Mouse (Mus musculus): ENCODE results near the gene Lmtk3. TPM values are rescaled to one million over a fixed set of nuclear protein-coding genes. Genes with fewer than 3 reads are reported as not detected.
A peak's percentile ranks its signal among the peaks of the same experiment; 100 is the strongest.

The Lmtk3 gene
- polyA plus RNA-seq, 1 experiment from 2014 or later: 2.1 TPM

DNA sequence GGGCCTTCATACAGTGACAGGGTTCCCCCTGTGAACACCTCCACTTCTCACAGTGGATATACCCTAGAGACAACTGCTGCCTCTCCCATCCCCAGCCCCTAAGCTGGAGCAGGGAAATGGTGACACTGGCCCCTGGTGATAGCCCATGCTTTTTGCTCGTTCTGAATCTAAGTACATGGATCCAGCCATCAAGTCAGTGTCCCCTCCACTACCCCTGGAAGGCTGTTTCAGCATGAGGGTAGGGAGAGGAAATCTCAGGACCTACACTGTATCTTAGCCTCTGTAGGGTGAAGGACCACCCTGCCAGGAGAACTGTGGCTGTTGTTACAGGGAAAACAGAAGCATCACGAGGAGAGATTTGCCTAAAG, 32.4 kb downstream of the Lmtk3 start:
- WGBS: 48% methylated on average over 2 of the region's 2 CpGs
- DNase-seq (ENCODE audit: low spot score): no peak
- peak overlapping the region; percentile 100 for H3K27ac ChIP-seq (replicated peaks)
- H3K9me3 ChIP-seq: no peaks in the 10 kb centered on the region
- H3K36me3 ChIP-seq (replicated peaks): peaks cover 23% of the 10 kb centered on the region
- peaks cover 29% of the 10 kb centered on the region for H3K27me3 ChIP-seq (replicated peaks; ENCODE audit: low read depth, poor library complexity, severe bottlenecking)
- H3K4me3 ChIP-seq: peak overlapping the region; percentile 98; the same call in 1 of the 2 replicates
- peaks cover 43% of the 10 kb centered on the region for H3K4me1 ChIP-seq

DNA sequence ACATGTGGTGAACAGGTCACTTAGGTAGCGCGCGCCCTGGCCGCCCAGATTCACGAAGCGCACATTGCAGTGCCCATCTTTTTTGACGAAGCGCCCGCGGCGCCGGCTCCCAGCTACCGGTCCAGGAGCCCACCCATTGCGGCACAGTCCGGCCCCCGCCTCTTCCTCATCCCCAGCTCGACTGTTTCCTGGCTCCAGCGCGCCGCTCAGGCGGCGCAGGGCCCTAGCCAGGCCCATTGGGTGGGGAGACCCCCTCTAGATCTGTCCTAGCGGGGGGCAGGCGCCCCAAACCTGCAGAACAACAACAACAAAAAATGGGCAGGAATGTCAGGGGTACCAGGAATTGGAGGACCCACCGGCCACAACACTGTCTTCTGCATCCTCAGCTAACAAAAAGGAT, 36.3 kb downstream of the Lmtk3 start:
- DNase-seq (ENCODE audit: low spot score): no peak
- Histone ChIP-seq H3K27ac (replicated peaks) (no peak overlapping the region), H3K36me3 (replicated peaks) (peaks cover 39% of the 10 kb centered on the region), H3K4me3 (peak overlapping the region; percentile 46), H3K9me3 (no peaks in the 10 kb centered on the region), H3K4me1 (peaks cover 23% of the 10 kb centered on the region), H3K27me3 (replicated peaks; ENCODE audit: low read depth, poor library complexity, severe bottlenecking) (peaks cover 29% of the 10 kb centered on the region)
- 9% methylated on average over 25 of the region's 25 CpGs for WGBS

DNA sequence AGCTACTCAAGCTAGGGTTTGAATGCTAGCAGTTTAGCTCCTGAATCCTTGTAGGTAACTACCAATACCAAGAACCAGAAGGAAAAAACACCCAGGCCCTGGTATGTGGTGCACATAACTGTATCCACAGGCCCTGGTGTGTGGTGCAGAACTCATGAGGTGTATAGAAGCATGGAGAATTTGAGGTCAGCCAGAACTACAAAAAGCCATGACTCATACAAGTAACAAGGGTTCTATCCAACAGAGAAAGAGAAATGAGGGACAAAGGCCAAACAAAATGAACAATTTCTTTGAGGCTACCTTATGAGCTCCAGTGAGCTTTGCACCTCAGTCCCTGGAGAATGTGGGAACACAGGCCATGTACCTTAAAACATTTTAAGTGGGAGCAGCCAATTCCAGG, 37.4 kb downstream of the Lmtk3 start:
- H3K9me3 ChIP-seq: no peaks in the 10 kb centered on the region
- H3K27ac ChIP-seq (replicated peaks): no peak overlapping the region
- H3K27me3 ChIP-seq (replicated peaks; ENCODE audit: low read depth, poor library complexity, severe bottlenecking): peaks cover 29% of the 10 kb centered on the region
- peaks cover 13% of the 10 kb centered on the region for H3K4me1 ChIP-seq
- H3K4me3 ChIP-seq: no peak overlapping the region
- DNase-seq (ENCODE audit: low spot score): no peak
- H3K36me3 ChIP-seq (replicated peaks): peaks cover 49% of the 10 kb centered on the region

DNA sequence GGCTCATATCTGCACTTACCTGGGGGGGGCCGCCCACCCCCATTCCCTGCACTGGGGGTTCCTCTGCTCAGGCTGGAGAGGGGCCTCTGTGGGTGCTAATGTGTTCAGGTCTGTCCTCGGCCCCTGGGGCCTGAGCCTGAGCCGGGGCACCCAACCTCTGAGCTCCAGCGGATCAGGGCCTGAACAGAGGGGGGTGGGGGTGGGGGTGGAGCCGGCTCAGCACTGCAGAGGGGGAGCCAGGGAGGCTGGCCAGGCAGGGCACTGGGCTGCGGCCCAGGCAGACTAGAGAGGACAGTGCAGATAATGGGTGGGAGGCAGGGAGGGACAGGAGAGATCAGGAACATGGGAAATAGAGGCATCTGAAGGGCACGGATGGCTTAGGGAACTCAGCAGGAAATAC, 41.1 kb downstream of the Lmtk3 start, which contains the start of gene Kcnj14:
Gene Kcnj14, minus strand, starts transcription at position 185 of the 400 bp plus-strand sequence.
- Histone ChIP-seq H3K9me3 (no peaks in the 10 kb centered on the region), H3K4me1 (peaks cover 11% of the 10 kb centered on the region), H3K4me3 (no peak within 1 kb of the TSS), H3K36me3 (replicated peaks) (peaks cover 86% of the 10 kb centered on the region), H3K27ac (replicated peaks) (no peak within 1 kb of the TSS), H3K27me3 (replicated peaks; ENCODE audit: low read depth, poor library complexity, severe bottlenecking) (peaks cover 14% of the 10 kb centered on the region)
- no peak for DNase-seq (ENCODE audit: low spot score)
- WGBS: 73% methylated on average over 7 of the region's 7 CpGs

DNA sequence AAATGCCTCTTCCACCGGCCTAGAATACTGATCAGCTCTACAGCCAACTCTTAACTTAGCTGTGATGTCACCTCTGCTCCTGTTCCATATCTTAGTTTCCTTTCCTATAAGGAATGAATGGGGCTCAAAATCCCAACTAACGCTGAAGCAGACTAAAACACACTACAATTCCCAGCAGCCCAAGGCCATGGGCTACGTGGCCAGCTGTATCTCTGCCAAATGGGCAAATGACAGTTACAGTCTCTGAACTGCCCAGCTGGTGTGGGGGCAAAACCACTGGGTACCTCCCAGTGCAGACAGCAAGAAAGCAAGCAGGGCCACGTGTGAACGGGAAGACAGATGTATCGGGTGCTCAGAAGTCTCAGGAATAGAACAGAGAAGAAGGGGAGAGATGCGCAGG, 43.1 kb downstream of the Lmtk3 start:
- no peak overlapping the region for H3K4me3 ChIP-seq
- H3K4me1 ChIP-seq: peaks cover 18% of the 10 kb centered on the region
- H3K9me3 ChIP-seq: no peaks in the 10 kb centered on the region
- peaks cover 83% of the 10 kb centered on the region for H3K36me3 ChIP-seq (replicated peaks)
- no peak overlapping the region for H3K27ac ChIP-seq (replicated peaks)
- H3K27me3 ChIP-seq (replicated peaks; ENCODE audit: low read depth, poor library complexity, severe bottlenecking): peaks cover 7% of the 10 kb centered on the region
- 91% methylated on average over 7 of the region's 7 CpGs for WGBS
- no peak for DNase-seq (ENCODE audit: low spot score)

DNA sequence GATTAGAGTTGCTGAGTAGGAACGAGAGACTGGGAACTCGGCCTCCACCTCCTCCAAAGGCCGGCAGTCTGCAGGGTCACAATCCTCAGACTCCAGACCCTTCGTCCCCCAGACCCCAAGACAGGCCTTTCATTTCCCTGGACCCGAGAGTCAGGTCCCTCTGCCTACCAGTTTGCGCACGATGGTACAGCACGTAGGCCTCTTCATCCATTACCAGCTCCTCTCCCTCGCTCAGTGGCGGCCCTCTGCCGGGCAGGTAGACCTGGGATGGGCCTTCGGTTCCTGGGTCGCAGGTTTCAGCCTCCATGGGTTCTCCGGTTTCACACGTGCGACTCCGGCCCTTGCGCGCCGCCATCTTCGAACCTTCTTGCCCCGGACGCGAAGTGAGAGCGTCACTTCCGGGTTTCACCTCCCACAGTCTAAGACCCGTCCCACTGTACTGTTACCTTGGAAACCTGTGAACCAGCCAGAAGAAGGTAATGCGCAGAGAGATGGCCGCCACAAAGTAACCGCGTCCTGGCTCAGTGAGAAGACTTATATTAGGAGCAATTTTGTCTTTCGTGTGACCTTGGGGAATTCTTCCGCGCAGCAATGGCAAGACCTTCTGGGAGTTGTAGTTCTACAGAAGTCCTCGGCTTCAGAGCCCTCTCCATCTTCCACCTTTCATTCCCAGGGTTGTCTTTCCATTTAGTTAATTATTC, 47.0 kb downstream of the Lmtk3 start, which contains the start of gene Grwd1:
Gene Grwd1, minus strand, starts transcription at position 518 of the 701 bp plus-strand sequence.
- H3K9me3 ChIP-seq: no peaks in the 10 kb centered on the region
- peak within 1 kb of the TSS; percentile 98 for H3K4me3 ChIP-seq
- DNase-seq (ENCODE audit: low spot score): peak; percentile 91
- H3K27me3 ChIP-seq (replicated peaks; ENCODE audit: low read depth, poor library complexity, severe bottlenecking): peaks cover 47% of the 10 kb centered on the region
- WGBS: under 1% methylated on average over 35 of the region's 35 CpGs
- peak within 1 kb of the TSS; percentile 85 for H3K27ac ChIP-seq (replicated peaks)
- H3K4me1 ChIP-seq: peaks cover 38% of the 10 kb centered on the region
- H3K36me3 ChIP-seq (replicated peaks): peaks cover 45% of the 10 kb centered on the region

DNA sequence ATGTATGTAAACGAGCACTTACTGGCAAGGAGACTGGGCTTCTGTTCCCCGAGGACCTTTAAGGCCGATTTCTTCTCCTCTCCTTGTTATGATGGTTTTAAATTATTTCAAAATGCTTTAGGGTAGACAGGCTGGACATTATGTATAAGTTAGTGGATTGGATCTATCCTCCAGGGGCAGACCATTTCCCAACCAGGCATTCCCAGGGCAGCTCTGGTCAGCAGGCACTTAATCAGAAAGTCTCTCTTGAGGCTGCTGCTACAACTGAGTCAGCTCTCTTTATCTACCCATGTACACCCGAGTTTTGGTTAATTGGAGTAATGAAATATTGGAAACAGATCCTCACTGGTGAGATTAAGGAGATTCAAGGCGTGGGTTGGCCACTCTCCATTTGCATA, 47.6 kb downstream of the Lmtk3 start:
- 24% methylated on average over 5 of the region's 5 CpGs for WGBS
- Histone ChIP-seq H3K36me3 (replicated peaks) (peaks cover 39% of the 10 kb centered on the region), H3K27ac (replicated peaks) (peak overlapping the region; percentile 85), H3K4me1 (peaks cover 38% of the 10 kb centered on the region), H3K9me3 (no peaks in the 10 kb centered on the region), H3K27me3 (replicated peaks; ENCODE audit: low read depth, poor library complexity, severe bottlenecking) (peaks cover 52% of the 10 kb centered on the region), H3K4me3 (peak overlapping the region; percentile 98)
- DNase-seq (ENCODE audit: low spot score): no peak

DNA sequence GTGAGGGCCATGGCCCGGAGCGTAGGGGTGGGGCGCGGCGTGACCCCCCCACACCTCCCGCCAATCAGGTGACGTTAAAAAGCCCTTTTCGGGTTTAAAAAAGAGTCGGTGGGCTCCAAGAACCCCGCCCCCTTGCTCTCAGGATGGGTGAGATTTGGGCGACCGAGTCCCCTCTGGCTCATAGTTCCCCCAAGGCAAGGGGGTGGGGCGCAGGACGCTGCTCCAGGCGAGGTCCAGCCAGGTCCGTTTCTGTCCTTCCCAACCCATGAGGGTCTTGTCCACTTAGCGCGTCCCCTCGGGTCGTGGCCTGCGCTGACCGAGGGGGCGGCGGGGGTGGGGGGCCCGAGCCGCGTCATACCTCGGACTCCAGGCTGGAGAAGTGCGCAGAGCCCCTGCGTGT, 48.9 kb downstream of the Lmtk3 start:
- peaks cover 65% of the 10 kb centered on the region for H3K27me3 ChIP-seq (replicated peaks; ENCODE audit: low read depth, poor library complexity, severe bottlenecking)
- H3K36me3 ChIP-seq (replicated peaks): peaks cover 26% of the 10 kb centered on the region
- DNase-seq (ENCODE audit: low spot score): peak; percentile 23
- no peak overlapping the region for H3K27ac ChIP-seq (replicated peaks)
- peak overlapping the region; percentile 53 for H3K4me3 ChIP-seq
- peaks cover 38% of the 10 kb centered on the region for H3K4me1 ChIP-seq
- no peaks in the 10 kb centered on the region for H3K9me3 ChIP-seq
- 9% methylated on average over 30 of the region's 30 CpGs for WGBS

DNA sequence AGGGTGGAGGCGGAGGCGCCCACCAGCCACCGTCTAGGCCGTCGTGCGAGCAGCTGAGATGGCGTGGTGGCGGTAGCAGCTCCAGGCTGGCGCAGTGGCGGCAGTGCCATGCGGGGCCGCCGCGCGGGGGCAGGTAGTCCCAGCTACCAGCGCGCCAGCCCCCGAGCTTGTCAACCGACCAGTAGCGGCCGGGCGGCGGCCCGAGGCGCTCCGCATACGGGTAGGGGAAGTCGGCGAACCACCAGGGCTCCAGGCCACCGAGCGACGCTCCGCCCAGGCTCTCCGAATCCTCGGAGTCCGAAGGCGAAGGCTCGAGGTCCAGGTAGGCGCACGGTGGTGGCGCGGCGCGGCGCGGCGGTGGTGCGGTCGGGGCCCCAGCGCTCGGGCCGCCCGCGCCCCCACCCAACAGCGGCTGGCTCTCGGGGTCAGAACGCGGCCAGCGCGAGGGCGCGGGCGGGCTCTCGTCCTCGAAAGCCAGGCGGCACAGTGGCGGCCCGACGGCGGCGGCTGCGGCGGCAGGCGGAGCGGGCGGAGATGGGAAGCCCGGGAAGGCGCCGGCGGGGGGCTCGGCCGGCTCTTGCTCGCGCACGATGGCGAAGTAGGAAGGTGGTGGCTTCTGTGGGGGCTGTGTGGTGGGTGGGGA, 49.7 kb downstream of the Lmtk3 start:
- Histone ChIP-seq H3K36me3 (replicated peaks) (peaks cover 18% of the 10 kb centered on the region), H3K27ac (replicated peaks) (peak overlapping the region; percentile 30), H3K4me3 (peak overlapping the region; percentile 53), H3K27me3 (replicated peaks; ENCODE audit: low read depth, poor library complexity, severe bottlenecking) (peaks cover 71% of the 10 kb centered on the region), H3K4me1 (peaks cover 38% of the 10 kb centered on the region), H3K9me3 (no peaks in the 10 kb centered on the region)
- WGBS: 2% methylated on average over 86 of the region's 86 CpGs
- DNase-seq (ENCODE audit: low spot score): peak; percentile 52

DNA sequence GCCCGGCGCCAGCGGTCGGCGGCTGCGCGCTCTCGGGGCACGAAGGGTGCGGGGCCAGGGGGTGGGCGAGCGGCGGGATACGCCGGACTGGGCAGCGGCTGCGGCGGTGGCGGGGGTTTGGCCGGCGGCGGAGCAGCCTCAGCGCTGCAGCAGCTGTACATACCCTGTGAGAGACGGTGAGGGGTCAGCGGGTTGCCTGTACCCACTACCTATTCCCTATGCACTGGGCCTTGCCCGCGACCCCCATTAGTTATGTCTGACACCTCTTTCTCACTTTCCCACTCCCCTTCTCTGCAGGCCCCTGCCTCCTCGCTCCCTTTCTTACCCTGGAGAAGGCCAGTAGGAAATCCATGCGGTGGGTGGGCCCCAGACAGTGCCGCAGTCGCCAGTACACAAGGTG, 50.4 kb downstream of the Lmtk3 start:
- DNase-seq (ENCODE audit: low spot score): no peak
- H3K27ac ChIP-seq (replicated peaks): peak overlapping the region; percentile 30; the same call in 1 of the 2 replicates
- WGBS: 3% methylated on average over 31 of the region's 31 CpGs
- peaks cover 11% of the 10 kb centered on the region for H3K36me3 ChIP-seq (replicated peaks)
- no peaks in the 10 kb centered on the region for H3K9me3 ChIP-seq
- peak overlapping the region; percentile 53 for H3K4me3 ChIP-seq
- H3K27me3 ChIP-seq (replicated peaks; ENCODE audit: low read depth, poor library complexity, severe bottlenecking): peaks cover 71% of the 10 kb centered on the region
- H3K4me1 ChIP-seq: peaks cover 38% of the 10 kb centered on the region

DNA sequence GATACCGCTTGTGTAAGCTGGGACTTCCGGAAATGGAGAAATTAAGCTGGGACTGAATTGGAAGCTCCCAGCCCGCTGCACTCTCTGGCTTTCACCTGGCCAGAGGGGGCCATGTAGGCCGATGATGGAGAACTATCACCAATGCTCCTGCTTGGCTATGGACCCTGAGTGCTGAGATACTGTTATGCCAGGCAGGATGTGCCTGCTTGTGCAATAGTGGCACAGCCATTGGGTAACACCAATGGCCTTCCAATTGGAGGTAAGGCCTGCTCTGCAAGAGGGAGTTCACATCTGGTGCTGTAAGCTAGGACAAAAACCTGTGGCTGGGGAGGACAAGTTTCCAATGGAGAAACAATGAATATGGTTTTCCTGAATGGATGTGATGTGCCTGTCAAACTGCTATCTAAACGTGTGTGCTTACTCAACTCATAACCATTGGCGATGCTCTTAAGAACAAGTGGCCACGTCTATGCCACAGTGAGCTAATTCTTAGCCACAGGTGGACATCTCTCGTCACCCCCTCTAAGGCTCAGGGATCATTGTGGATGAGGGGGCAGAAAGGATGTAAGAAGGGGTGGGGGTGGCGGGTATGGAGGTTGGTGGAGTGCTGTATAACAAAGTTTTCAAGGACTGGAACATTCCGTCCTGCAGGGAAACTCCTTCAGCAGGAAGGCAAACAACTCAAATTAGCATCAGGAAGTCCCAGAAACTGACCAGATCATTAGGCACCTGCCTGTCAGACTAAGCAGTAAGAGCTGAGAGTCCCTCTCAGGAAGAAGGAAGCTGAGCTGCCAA, 59.6 kb downstream of the Lmtk3 start:
- Histone ChIP-seq H3K4me3 (no peak overlapping the region), H3K27ac (replicated peaks) (no peak overlapping the region), H3K36me3 (replicated peaks) (no peaks in the 10 kb centered on the region), H3K4me1 (peaks cover 3% of the 10 kb centered on the region), H3K9me3 (no peaks in the 10 kb centered on the region), H3K27me3 (replicated peaks; ENCODE audit: low read depth, poor library complexity, severe bottlenecking) (peaks cover 38% of the 10 kb centered on the region)
- WGBS: 85% methylated on average over 10 of the region's 10 CpGs
- DNase-seq (ENCODE audit: low spot score): no peak

DNA sequence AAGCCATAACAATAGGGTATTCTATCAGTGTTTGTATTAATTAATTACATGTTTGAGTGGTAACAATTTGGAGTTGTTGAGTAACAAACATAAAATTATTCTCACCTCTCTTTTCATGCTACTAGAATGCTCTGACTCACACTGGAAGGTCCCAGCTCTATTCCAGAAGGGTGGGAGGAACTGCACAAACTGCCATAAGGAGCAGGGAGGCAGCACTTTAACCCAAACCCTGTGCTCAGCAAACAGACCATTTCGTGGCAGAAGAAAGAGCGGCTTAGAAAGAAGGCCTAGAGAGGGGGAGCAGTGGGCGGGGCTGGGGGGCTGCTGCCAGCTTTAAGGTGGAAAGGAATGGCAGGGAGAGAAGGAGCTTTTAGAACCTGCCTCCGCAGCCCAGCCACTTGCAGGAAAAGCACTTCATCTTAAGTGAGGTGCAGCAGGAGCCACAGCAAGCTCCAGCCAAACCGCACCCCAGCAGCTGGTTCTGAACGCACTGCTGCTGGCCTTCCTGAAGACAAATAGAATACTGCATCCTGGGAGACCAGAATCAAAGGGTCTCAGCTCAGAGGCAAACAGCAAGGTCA, 65.0 kb downstream of the Lmtk3 start:
- H3K4me1 ChIP-seq: peaks cover 8% of the 10 kb centered on the region
- H3K27ac ChIP-seq (replicated peaks): no peak overlapping the region
- H3K27me3 ChIP-seq (replicated peaks; ENCODE audit: low read depth, poor library complexity, severe bottlenecking): peaks cover 41% of the 10 kb centered on the region
- H3K9me3 ChIP-seq: no peaks in the 10 kb centered on the region
- no peaks in the 10 kb centered on the region for H3K36me3 ChIP-seq (replicated peaks)
- no peak for DNase-seq (ENCODE audit: low spot score)
- H3K4me3 ChIP-seq: no peak overlapping the region
- 10% methylated on average over 6 of the region's 6 CpGs for WGBS
